Mouse (Mus musculus) cortical plate, adult 2 months (tissue): ENCODE results near the gene Ncaph2.

Experiments used
- CTCF ChIP-seq: fragments of 200-500 bp; IDR thresholded peaks from 2 replicates; pipeline ENCODE4 v1.5.1; 2011; ENCODE audit warnings: mild to moderate bottlenecking, control low read depth, low read length; ENCODE audit not compliant: insufficient read depth; ENCODE audit errors: extremely low read depth
- POLR2A ChIP-seq: fragments of 200-500 bp; IDR thresholded peaks from 2 replicates; pipeline ENCODE4 v1.6.1; 2011; ENCODE audit warnings: mild to moderate bottlenecking, low read length, control low read depth; ENCODE audit not compliant: insufficient read depth; ENCODE audit errors: extremely low read depth

DNA sequence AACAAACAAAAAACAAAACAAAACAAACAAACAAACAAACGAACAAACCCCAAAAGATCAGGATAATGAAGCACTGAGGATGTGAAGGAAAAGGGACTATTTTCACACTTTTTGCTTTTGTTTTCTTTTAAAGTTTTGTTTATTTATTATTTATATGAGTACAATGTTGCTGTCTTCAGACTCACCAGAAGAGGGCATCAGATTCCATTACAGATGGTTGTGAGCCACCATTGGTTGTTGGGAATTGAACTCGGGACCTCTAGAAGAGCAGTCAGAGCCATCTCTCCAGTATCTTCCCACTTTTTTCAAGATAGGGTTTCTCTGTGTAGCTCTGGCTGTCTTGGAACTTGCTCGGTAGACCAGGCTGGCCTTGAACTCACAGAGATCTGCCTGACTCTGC, 12.2 kb upstream of the Ncaph2 start:
- TF ChIP-seq CTCF (no peak), POLR2A (no peak)
